Mouse (Mus musculus): ENCODE measurements at regions not wholly inside any gene's neighbourhood (a gene's known extent, or its start where the extent isn't known, plus 50 kb on each side); places are given as distances from the start of the nearest gene placed in this dataset.

DNA sequence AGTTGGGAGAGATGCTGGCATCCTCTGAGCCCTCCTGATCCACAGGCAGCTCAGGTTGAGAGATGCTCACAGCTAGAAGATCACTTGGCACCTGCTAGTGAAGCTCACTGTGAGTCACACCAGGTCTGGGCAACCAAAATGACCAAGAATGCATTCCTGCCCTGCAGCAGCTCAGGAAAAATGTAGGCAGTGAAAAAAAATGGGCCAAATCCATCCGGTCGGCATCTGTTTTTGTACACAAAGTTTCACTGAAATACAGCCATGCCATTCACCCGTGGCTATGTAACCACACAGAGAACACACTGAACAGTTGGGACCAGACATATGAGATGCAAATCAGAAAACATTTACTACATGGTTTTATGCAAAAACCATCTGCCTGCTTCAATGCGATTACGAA, 135.1 kb downstream of the Tomm20 start:
- no peak for DNase-seq (ENCODE audit: low spot score in 2 of 2)

DNA sequence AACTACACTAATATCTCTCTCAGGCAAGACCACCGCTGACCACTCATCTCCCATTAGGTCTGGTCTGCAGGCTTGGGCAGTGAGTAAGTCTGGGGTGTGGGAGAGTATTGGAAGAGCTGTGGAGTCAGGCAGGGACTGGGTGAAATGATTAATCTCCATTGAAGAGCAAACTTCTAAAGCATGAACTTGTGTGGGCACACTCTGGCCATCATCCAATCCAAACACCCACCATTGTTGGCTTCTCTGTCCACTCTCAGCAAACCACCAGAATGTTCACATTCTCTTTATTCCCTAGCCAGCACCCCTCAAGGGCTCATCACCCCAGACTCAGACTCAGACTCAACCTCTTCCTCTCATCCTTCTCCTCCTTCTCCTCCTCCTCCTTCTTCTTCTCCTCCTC, 136.3 kb downstream of the Tomm20 start:
- no peak for DNase-seq (ENCODE audit: low spot score in 2 of 2)

DNA sequence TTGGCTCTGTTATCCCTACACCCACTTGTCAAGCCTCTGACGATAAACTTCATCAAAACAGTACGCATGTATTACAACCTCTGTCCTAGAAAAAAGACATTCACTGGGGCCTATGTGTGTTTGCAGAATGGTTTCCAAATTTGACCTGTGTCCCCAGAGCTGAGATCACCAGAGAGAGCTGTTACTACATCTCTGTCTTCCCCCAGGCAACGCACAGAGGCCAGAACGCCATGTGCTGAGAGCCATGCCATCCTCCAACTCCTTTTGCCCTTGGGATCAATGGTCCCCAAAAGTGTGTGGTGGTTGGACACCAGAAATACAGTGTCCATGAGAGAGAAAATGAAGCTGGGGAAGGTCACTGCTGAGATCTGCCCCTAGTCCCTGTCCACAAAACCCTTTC, 137.1 kb downstream of the Tomm20 start:
- DNase-seq (ENCODE audit: low spot score in 2 of 2) = no peak

DNA sequence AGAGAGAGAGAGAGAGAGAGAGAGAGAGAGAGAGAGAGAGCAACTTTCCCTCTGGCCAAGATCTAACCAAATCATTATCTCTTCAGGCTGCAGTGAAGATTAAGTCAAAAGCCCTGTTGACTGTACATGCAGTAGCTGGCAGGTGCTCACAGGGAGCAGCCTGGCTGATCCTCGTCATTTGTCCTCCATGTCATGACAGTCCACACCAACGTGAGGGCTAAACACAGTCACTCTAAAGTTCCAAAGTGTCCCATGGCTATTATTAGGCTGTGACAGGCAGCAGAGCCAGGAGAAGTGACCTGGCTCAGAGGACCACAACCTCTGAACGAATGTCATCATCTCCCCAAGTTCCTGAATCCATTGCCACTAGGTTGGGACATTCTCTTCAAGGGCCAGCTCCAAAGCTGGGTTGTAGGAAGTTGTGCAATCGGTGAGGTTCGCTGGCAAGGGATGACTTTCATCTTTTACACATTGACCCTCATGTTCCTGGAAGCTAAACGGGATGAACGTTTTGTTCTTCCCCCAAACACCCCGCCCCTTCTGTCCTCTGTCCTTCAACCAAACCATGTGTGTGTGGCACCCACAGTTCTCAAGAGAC, 138.4 kb downstream of the Tomm20 start:
- no peak for DNase-seq (ENCODE audit: low spot score in 2 of 2)

DNA sequence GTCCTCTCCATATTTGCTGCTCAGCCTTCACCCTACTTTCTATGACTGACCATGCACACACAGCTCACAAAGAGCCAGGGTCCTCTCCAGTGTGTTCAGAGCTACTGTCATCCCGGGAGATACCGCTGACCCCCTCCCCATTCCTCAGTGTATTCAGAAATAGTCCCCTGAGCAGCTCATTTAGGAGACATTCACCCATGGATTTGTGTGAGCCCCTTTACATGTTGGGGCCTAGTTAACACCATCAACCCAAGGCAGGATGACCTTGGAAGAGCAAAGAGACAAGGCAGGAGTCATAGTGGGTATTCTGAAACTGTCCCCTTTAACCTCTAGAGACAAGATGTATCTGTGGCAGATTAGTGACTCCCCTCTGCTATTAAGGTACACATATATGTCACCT, 139.1 kb downstream of the Tomm20 start:
- DNase-seq (ENCODE audit: low spot score in 2 of 2) = no peak

DNA sequence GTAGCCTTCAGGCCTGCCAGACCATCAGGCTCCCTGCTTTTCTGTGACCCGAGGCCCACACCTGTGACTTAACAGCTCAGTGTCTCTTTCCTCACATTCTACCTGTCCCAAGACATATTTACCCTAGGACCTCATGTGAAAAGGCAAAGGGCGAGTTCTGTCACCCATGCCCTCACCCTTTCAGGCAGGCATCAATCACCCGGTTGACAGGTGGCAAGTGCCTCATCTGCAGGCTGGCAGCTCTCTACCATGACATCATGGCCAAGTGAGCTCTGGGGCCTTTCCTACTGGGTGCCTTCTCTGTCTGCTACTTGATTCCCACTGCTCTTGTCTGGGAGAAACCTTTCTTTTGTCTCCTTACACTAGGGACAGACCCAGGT, 139.5 kb downstream of the Tomm20 start:
- no peak for DNase-seq (ENCODE audit: low spot score in 2 of 2)

DNA sequence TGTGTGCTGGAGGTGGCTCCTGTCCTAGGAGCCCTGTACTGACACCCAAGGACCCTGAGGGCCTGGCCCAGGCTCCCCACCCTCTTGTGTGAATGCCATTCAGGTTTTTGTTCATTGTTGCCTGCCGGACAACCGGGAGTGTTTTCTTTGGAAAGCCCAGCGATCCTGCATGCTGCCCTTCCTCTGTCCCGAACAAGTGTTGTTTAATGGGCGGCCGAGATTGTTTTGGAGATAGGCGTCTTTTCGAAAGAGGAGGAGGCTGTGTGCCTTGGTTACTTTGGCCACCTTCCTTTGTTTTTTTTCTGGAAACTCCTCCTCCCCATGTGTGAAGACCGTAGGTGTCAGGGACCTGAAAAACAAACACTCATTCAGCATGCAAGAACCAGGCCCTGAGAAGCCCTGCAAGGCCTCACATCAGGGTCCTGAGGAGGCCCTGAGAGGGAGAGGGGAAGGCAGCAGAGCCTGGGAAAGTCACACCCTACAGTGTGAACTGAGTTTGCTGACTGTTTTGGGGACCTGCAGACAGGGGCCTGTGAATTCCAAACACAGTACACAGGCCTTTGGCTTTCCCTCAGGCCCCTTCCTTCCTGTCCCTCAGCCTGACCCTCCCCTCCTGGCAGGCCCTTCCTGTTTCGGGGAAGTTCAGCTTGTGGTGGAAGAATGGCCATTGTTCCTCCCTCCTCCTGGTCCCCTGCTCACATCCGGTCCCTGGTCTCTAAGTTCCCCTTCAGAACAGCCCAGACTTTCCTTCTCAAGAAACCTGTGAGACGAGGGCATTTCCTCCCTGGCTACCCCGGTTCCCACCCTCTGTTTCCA, 140.1 kb downstream of the Tomm20 start:
- DNase-seq (ENCODE audit: low spot score in 2 of 2) = no peak

DNA sequence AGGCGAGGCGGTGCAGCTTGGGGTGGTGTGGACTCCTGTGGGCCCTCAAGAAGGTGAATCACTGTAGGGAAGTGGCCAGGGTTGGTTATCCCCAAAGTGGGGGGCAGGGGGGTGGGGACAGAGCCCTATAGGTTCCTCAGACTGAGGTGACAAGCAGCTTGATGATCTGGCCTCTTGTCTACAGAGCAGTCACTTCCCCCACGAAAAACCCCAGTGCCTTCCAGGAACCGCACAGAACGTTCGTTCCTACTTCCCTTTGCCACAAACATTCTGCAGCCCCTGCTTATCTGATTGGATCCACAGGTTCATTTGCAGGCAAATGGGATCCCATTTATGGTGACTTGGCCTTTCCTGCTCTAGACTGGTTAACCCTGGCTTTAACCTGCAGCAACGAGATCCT, 141.5 kb downstream of the Tomm20 start:
- no peak for DNase-seq (ENCODE audit: low spot score in 2 of 2)

DNA sequence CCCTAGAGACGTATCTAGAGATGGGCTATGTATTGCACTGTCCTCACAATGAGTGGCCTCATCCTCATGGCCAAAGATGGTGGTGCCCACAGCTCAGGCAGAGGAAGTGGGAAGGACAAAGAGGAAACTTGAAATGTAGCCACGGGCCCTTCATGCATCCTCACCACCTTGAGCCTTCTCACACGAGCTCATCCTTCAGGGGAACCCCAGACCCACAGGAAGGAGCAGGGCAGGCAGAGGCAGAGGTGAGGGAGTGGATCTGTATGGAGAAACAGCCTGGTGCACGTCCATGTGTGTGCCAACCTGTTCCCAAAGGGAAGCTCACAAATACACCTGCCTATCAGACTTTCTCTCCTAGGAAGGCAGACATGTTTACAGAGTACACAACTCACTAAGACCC, 143.0 kb downstream of the Tomm20 start:
- DNase-seq (ENCODE audit: low spot score in 2 of 2) = no peak

DNA sequence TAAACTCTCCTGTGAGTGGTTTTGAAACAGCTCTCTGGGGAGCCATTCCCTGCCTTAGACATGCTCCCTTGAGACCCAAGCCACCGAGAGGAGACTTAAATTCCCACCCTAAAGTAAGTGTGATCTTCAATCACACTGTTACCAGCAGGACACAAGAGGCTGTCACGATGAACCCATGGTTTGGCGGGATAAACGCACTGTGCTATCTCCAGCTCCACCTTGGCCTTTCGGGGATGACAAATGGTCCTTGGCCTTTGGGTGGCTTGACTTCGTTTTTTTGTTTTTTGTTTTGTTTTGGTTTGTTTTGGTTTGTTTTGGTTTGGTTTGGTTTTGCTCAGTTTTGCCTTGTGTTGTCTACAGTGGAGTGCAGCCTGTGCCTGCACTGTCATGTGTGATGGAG, 144.7 kb downstream of the Tomm20 start:
- no peak for DNase-seq (ENCODE audit: low spot score in 2 of 2)

DNA sequence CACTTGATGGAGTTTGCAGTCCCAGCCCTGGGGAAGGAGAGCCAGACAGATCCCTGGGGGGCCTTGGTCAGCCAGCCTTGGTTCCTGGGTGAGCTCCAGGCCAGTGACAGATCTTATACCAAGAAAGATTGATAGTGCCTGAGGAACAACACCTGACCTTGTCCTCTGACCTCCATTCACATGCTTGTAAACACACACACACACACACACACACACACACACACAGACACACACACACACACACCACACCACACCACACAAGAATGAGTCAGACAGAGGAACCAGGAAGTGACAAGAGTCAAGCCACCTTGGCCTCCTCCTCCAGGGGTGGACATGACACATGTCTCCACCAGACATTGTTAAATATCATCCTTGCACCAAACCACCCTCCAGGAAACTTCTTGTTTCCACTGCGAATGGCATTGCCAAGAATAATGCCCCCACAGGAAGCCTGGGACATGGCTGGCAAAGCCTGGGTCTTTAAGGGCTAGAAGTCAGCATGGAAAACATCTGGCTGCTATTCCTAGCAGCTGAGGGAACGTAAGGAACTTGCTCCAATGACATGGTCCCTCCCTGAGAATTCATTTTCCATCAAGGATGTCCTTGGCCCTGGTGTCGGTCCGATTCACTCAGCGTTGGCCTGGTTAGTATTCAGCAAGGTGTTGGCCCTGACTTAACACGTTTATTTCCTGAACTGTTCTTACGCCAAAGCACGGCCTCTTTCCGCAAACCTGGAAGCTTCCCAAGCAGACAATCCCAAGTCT, 147.9 kb downstream of the Tomm20 start:
- no peak for DNase-seq (ENCODE audit: low spot score in 2 of 2)

DNA sequence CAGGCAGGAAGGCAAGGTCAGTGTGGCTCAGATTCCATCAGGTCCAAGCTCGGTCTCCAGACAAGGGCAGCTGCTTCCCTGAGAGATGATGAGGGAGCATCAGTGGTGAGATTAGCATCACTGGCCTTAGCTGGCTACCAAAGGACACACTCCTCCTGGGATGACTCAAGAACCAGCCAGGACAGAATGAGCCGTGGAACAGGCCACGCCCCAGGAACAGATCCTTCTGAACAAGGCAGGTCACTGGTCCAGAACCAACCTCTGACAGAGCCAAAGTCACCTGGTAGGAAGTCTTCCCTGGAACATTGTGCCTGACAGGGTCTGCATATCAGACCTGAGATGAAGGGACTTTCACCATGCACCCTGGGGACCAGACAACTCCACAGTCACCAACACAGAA, 152.0 kb downstream of the Tomm20 start:
- no peak for DNase-seq (ENCODE audit: low spot score in 2 of 2)

DNA sequence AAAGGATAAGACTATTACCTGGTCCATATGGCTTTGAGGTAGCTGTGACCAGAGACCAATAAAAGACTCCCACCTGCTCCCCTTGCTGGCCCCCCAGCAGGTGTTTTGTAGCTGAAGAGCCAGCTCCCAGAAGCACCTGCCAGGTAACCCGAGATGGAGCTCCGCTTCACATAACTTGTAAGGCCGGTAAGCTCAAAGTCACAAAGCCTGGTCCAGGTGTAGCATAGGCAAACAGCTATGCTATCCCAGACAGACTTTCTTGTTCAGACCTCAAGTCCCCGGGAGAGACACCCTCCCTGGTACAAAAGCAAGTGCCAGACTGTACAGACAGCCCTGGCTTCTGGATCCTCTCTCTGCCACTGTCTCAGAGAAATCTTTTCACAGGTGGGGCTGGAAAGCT, 154.6 kb downstream of the Tomm20 start:
- DNase-seq (ENCODE audit: low spot score in 2 of 2) = no peak

DNA sequence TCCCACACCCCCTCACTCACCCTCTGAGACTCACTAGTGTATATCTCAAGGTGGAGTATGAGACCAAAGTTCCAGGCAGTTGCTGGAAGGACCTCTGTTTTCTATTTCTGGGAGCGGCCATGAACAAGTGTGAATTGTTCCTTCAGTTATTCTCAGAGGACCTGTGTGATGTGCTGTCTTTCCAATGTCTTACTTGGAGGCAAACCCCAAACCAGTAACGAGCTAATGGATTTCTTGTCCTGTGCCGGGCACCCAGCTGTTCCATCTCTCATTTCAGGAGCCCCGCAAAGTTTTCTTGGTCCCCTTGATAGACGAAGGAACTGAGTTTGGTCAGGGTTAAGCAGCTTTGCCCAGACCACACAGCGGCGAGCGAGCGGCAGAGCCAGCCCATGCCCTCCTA, 155.4 kb downstream of the Tomm20 start:
- DNase-seq (ENCODE audit: low spot score in 2 of 2) = no peak

DNA sequence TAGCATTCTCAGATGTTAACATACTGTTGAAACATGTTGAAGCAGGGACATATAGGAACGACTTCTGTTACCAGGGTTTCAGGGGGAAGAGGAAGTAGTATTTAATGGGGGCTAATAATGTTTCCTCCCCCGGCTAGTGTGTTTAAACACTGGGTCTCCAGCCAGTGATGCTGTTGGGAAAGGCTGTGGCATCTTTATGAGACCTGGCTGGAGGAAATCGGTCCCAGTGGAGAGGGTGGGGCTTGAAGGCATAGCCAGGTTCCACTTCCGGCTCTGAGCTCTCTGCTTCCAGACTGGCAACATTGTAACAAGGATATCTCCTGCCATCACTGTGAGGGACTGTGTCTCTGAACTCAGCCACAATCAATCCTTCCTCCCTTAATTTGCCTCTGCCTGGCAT, 156.6 kb downstream of the Tomm20 start:
- DNase-seq (ENCODE audit: low spot score in 2 of 2) = no peak

DNA sequence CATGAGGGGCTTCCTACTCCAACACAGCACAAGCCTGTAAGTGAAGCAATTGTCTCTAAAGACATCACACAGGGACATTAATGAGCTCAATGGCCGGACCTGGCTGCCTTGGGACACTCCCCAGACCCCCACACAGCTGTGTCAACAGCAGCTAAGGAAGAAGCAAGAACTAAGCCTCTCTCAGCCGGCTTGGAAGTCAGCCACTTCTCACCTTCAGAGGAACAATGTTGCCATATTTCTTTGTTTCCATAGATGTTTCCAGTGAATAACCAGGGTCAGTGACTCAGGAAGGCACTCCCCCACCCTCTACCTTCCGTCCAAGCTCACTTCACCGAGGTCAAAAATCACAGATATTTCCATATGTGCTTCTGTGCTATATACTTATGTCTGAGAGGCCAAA, 157.0 kb downstream of the Tomm20 start:
- DNase-seq (ENCODE audit: low spot score in 2 of 2) = no peak

DNA sequence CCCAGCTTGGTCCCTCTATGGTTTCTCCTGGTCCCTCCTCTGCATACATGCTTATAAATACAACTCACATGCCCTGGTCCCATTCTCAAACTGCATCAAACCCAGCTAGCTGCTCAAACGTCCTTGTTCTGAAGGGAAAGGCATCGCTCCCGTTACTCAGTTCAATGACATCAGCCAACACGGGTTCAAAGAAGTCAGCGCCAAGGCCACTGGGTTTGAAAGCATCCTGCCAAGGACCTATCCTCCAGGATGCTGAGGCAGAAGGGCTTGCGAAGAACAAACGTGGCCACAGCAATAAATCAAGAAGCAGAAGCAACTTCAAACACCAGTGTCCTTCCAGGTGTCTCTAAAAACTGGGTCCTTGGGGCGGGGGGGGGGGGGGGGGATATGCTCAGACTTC, 158.2 kb downstream of the Tomm20 start:
- DNase-seq (ENCODE audit: low spot score in 2 of 2) = no peak

DNA sequence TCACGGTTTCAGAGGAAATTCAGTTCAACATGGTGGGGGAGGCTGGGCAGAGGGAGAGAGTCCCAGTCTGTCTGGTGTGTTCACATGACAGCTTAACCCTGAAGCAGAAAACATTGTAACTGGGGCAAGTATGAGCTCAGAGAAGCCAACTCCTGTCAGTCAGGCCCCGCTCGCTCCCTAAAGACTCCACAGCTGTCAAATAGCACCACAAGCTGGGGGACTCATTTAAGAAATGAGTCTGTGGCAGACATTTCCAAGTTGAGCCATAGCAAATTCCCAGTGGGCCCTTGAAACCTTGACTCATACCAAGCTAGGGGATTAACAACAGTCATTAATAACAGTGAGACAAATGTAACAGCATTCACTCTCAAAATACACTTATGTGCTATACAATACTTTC, 160.4 kb downstream of the Tomm20 start:
- DNase-seq (ENCODE audit: low spot score in 2 of 2) = no peak

DNA sequence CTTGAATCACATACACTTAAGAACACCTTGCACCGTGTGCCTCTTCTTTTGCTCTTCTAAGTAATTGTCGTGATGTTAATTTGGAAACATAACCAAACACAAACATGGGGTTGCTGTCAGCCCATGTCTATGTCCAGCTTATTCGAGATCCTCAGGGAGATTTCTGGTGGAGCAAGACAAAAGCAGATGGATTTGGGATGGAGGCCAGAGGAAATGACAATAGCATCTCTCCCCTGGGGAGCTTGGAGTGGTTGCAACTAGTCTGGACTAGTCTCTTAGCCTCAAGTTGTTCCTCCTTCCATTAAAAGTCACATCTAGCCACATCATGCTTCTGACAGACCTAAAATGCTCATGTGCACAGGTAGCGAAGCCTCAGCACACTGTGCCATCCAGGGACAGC, 161.0 kb downstream of the Tomm20 start:
- no peak for DNase-seq (ENCODE audit: low spot score in 2 of 2)

DNA sequence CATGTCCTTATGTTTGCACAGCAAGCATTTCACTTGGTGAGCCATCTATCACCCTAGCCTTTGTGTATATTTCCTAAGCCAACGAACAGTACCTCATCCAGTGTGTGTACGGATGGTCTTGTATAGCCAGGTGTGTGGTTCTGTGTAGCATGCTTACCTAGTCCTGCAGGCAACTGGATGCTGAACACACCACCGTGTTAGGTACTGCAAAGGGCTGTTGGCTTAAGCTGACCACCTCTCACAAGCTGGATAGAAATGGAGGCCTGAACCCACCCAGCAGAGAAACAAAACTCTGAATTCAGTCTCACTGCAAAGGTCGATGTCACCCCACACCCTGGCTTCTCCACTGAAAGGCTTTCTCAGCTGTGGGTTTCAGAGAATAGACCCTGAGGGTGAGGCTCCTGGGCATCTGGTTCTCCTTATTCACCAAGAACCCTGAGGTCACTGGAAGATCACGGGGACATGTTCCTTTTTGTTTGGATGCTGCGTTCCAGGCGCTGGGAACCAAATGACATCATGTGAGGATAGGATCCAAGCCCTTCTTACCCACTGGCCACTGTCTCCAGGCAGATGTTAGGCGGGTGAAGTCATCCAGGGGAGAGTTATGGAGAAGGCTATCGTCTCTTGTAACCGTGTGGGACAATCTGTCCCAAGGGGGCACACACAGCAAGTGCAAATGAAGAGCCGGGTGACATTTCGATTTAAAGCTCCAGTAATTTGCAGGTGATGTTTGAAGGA, 161.8 kb downstream of the Tomm20 start:
- DNase-seq (ENCODE audit: low spot score in 2 of 2) = no peak

DNA sequence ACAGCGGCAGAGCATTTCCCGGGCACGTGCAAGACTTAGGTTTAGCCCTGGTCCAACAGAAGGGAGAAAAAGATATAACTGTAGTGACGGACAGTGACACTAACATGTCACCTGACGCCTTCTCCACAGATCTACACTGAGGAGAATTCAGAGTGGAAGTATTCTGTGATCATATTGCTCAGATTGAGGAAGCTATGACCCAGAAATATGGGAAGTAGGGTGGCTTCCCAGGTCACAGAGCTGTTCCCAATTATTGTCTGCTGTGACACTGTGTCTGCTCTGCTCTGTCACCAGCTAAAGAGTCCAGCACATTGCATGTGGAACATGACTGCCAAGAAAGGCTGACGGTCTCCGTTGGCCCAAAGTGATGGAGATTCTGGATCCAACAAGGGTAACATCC, 167.0 kb downstream of the Tomm20 start:
- no peak for DNase-seq (ENCODE audit: low spot score in 2 of 2)

DNA sequence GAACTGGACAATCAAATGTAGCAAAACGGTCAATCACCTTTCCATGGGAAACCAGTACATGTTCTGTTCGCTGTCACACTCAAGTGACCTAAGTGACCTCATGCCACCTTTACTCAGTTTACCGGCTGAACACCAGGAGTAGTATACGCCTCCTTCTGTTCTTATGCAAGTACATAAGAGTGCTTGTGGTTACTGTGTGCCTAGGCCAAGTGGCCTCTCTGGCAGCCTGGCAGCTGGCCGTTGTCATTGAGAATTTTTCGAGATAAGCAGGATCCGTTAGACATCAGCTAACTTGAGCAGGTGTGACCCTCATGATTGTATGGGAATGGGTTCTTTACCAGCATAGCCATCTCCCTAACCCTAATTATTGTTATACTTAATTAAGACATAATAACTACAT, 167.5 kb downstream of the Tomm20 start:
- DNase-seq (ENCODE audit: low spot score in 2 of 2) = no peak
